Mouse (Mus musculus) spleen, adult 12 weeks (tissue): ENCODE measurements around the gene 4930519P11Rik.

Experiments used
- DNase-seq: peaks from one replicate; pipeline ENCODE4 v3.0.0; 2022; ENCODE audit warnings: low spot score

4930519P11Rik gene

GRCm38 (mm10) chr2:154632203-154632780 is 19.1 kb upstream of the 4930519P11Rik start:
- DNase-seq: peak; percentile 66

GRCm38 (mm10) chr2:154630531-154630930 is 17.3 kb upstream of the 4930519P11Rik start:
- DNase-seq: no peak

DNA sequence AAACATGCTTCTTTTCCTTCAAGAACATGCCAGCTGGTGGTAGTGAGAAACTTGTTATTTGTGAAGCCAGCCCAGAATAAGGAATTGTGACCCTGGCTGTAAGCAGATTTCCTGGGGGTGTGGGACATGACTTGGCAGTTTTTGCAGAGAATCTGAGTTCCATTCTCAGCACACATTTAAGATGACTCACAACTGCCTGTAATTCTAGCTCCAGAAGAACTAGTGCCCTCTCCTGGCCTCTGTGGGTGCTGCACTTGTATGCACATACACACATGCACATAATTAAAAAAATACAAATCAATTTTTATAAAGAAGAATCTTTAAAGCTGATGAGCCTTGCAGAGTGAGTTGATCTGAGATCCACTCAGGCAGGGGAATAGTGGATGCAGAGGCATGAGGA is 10.9 kb upstream of the 4930519P11Rik start:
- no peak for DNase-seq

DNA sequence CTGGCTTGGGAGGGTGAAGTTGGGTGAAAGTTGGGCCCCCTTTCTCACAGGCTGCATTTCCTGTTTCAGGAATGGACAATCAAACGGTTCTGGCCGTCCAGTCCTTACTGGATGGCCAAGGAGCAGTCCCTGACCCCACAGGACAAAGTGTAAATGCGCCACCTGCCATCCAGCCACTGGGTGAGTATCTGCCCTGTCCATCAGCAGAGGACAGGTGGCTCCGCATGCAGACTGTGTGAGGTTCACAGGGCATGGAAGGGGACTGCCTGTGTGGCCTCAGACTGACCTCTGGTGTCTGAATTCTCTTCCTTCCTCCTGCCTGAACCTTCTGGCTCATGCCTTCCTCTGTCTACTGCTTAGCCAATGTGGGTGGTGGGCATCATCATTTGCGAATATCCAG is 8.4 kb upstream of the 4930519P11Rik start:
- no peak for DNase-seq

DNA sequence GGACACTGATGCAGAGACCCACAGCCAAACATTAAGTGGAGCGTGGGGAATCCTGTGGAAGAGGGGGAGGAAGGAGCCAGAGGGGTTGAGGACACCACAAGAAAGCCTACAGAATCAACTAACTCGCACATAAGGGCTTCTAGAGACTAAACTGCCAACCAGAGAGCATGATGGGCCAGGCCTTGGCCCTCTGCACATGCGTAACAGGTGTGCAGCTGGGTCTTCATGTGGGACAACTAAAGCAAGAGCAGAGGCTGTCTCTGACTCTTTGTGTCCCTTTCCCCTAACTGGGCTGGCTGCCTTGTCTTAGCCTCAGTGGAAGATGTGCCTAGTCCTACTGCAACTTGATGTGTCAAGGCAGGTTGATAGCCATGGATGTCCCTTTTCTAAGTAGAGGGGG is 3.8 kb upstream of the 4930519P11Rik start:
- no peak for DNase-seq

GRCm38 (mm10) chr2:154615674-154616073 is 2.4 kb upstream of the 4930519P11Rik start:
- no peak for DNase-seq

GRCm38 (mm10) chr2:154614841-154615576 is 1.8 kb upstream of the 4930519P11Rik start:
- no peak for DNase-seq

- no peak for DNase-seq
Observed at GRCm38 (mm10) chr2:154609050-154609767, 4.0 kb downstream of the 4930519P11Rik start.

GRCm38 (mm10) chr2:154606965-154607364 is 6.3 kb downstream of the 4930519P11Rik start:
- no peak for DNase-seq

- no peak for DNase-seq
Observed at GRCm38 (mm10) chr2:154604156-154604555, 9.1 kb downstream of the 4930519P11Rik start.

DNA sequence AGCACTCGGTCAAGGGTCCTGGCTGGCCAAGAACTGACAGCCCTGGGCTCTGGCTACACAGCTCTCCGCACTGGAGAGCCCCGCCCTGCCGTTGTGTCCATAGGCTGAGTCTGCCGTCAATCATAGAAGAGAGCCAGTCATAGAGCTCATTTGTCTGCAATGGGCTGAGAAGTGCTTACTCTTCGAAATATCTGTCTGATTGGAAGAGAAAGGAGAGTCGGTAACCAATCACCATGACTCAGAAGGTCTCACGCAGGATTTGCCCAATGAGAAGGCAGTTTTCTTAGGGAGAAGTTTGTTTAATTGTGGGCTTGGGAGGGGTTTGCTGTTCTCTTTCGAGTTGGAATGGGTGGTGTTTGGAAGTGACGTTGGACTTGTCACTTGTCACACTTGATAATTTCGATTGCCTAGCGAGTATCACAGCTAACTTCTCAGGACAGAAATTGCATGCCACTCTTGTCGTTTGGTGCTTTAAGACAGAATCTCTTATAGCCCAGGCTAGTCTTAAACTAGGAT is 9.5 kb downstream of the 4930519P11Rik start, which contains the start of gene Pxmp4:
Pxmp4 (minus strand) TSS at position 71 of the 516 bp plus-strand sequence.
- peak; percentile 97 for DNase-seq

DNA sequence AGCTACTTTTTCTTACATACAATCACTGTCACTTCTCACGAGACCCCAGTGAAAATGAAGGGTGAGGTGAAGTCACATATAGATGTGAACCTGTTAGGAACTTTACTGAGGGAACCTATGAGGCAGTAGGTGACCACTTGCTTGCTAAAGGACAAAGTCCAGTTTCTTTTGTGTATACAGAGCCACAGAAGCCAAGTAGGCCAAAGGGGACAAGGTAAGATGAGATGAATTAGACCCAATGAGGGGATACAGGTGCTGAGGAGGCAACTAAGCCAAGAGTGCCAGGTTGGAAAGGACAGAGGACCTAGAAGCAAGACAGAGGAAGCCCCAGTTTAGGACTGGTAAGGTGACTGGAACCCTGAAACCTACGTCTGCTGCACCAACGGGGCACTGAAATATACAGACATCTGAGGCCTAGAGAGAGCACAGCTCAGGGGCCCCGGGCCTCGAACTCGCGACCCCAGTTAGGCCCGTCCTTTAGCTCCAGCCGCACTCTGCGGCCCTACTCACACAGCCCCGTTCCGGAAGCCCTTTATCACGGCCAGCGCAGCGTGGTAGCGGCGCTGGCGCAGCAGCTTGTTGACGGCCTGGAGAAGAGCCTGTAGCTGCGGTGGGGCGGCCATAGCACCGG is 10.1 kb downstream of the 4930519P11Rik start:
- DNase-seq: no peak

GRCm38 (mm10) chr2:154601324-154601723 is 11.9 kb downstream of the 4930519P11Rik start:
- DNase-seq: no peak

GRCm38 (mm10) chr2:154600586-154600985 is 12.7 kb downstream of the 4930519P11Rik start:
- DNase-seq: no peak

GRCm38 (mm10) chr2:154597399-154597798 is 15.8 kb downstream of the 4930519P11Rik start:
- no peak for DNase-seq

- DNase-seq: no peak
Observed at GRCm38 (mm10) chr2:154595775-154596174, 17.5 kb downstream of the 4930519P11Rik start.

GRCm38 (mm10) chr2:154593025-154593424 is 20.2 kb downstream of the 4930519P11Rik start:
- no peak for DNase-seq

- no peak for DNase-seq
Observed at GRCm38 (mm10) chr2:154591239-154591638, 22.0 kb downstream of the 4930519P11Rik start.

GRCm38 (mm10) chr2:154589051-154589450 is 24.2 kb downstream of the 4930519P11Rik start:
- DNase-seq: no peak

- peak; percentile 32 for DNase-seq
Observed at GRCm38 (mm10) chr2:154586405-154586804, 26.8 kb downstream of the 4930519P11Rik start.

DNA sequence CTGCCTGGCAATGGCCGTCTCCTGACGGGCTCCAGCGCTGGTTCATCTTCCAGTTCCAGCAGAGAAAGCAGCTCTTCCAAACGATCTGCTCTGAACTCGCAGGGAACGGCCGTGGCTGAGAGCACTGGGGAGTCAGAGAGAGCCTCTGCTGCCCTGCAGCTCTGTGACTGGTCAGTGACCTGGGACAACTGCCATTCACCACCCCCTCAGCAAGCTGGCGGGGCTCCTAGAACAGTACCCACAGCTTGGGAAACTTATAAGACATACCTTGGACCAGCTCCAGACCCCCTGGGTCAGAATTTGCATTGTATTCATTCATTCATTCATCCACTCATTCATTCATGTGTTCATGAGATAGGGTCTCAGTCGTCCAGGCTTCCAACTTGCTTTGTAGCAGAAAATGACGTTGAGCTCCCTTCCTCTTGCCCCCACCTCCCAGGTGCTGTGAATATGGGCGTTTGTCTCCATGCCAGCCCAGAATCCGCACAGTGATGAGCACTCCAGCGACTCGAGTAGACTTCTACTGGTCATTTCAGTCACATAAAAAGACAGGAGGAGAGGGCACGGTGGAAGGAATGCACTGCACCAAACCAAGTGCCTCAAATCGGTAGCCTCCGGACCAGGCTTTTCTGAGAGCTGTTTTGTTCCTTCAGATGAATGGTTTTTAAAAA is 28.2 kb downstream of the 4930519P11Rik start:
- no peak for DNase-seq
